Mouse (Mus musculus): ENCODE data around the gene Cecr2. TPM values are rescaled to one million over a fixed set of nuclear protein-coding genes. Genes with fewer than 3 reads are reported as not detected.

The Cecr2 gene
- total and polyA plus RNA-seq, 3 experiments = 2.5 to 24.9 (median 6.2) TPM

DNA sequence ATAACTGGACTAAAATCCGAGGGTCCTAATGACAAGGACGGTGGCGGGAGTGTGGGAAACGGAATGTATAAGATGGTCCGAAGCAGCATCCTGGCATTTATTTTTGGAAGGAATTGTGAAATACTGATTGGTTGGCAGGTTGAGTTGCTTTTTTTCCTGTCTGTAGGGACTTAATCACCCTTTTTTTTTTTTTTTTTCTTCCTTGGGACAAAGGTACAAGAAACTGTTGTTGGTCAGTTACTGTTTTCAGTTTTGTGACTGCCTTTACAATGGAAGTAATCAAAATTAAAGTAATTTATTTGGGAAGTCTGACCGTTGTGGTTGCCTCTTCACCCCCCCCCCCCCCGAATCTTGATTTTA lies 1.2 kb downstream of the Cecr2 start:
- Histone ChIP-seq H3K4me1 (ENCODE audit: insufficient read depth, low read depth, low read length) (peaks cover 13% of the 10 kb centered on the region), H3K36me3 (replicated peaks) (no peaks in the 10 kb centered on the region), H3K27me3 (ENCODE audit: insufficient read depth, low read length) (peaks cover 36% of the 10 kb centered on the region), H3K4me3 (ENCODE audit: low read depth, low read length) (peak overlapping the region; percentile 75), H3K9me3 (replicated peaks) (peaks cover 10% of the 10 kb centered on the region)
- DNase-seq (ENCODE audit: low spot score) (no peak), ATAC-seq (ENCODE audit: extremely low read depth, insufficient number of reproducible peaks, low FRiP score, poor library complexity, severe bottlenecking) (no peak)
- TF ChIP-seq TAL1 (conservative IDR thresholded peaks at IDR 0.05; ENCODE audit: low read depth, low read length) (no peak), POLR2AphosphoS5 (IDR thresholded peaks at IDR 0.05; ENCODE audit: insufficient replicate concordance, low read depth, low read length) (no peak), GATA1 (IDR thresholded peaks at IDR 0.05; ENCODE audit: borderline replicate concordance, low read length) (no peak), CTCF (IDR thresholded peaks at IDR 0.05; ENCODE audit: low read depth, low read length) (no peak), GATA2 (IDR thresholded peaks at IDR 0.05; ENCODE audit: borderline replicate concordance, low read depth, low read length) (no peak)

DNA sequence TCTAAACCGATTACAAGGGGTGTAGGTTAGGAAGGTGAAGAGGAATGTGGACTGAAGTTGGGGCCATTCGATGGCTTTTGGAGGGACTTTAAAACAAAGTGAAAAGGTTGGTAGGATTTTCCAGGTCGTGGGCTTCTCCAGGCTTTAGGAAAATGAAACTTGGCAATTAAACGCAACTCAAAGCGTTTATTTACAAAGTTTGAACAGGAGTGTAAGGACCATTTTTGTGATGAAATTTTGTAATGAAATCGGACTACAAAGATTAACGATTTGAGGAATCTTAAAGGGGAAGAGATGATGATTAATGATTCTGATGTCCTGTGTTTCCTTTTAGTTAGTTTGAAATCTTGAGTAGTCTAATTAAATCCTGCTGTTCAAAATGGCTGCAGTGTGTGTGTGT lies 1.7 kb downstream of the Cecr2 start:
- no peak for TF ChIP-seq POLR2AphosphoS5 (IDR thresholded peaks at IDR 0.05; ENCODE audit: insufficient replicate concordance, low read depth, low read length)
- TF ChIP-seq TAL1 (conservative IDR thresholded peaks at IDR 0.05; ENCODE audit: low read depth, low read length) = no peak
- TF ChIP-seq CTCF (IDR thresholded peaks at IDR 0.05; ENCODE audit: low read depth, low read length) = no peak
- no peak for TF ChIP-seq GATA1 (IDR thresholded peaks at IDR 0.05; ENCODE audit: borderline replicate concordance, low read length)
- no peak for TF ChIP-seq GATA2 (IDR thresholded peaks at IDR 0.05; ENCODE audit: borderline replicate concordance, low read depth, low read length)
- H3K4me1 ChIP-seq (ENCODE audit: insufficient read depth, low read depth, low read length) = peaks cover 13% of the 10 kb centered on the region

DNA sequence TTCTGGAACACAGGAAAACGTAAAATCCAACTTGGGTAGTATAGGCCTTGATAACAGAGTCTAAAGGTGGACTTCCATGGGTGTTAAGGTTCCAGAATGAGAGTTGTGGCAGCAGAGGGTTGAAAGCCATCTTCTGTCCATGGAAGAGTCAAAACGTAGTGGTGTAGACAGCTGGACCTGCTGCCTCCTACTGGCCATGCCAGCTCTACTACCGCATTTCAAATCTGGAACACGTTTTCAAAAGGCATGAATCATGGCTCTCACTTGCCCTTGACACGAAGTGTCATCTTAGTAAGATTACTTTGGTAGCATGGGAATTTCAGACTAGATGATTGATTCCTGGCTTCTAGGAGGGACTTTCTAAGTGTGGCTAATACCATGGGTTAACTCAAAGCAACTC lies 8.0 kb downstream of the Cecr2 start:
- DNase-seq (ENCODE audit: low spot score) (no peak), ATAC-seq (ENCODE audit: extremely low read depth, insufficient number of reproducible peaks, low FRiP score, poor library complexity, severe bottlenecking) (no peak)
- no peaks in the 10 kb centered on the region for H3K9me3 ChIP-seq (replicated peaks)
- H3K36me3 ChIP-seq (replicated peaks) = no peaks in the 10 kb centered on the region
- no peaks in the 10 kb centered on the region; the same call in 1 of the 2 replicates for H3K27me3 ChIP-seq (ENCODE audit: insufficient read depth, low read length)
- no peak overlapping the region for H3K4me3 ChIP-seq (ENCODE audit: low read depth, low read length)
- TF ChIP-seq TAL1 (conservative IDR thresholded peaks at IDR 0.05; ENCODE audit: low read depth, low read length) = no peak
- TF ChIP-seq POLR2AphosphoS5 (IDR thresholded peaks at IDR 0.05; ENCODE audit: insufficient replicate concordance, low read depth, low read length) = no peak
- TF ChIP-seq CTCF (IDR thresholded peaks at IDR 0.05; ENCODE audit: low read depth, low read length) = no peak
- TF ChIP-seq GATA2 (IDR thresholded peaks at IDR 0.05; ENCODE audit: borderline replicate concordance, low read depth, low read length) = no peak
- TF ChIP-seq GATA1 (IDR thresholded peaks at IDR 0.05; ENCODE audit: borderline replicate concordance, low read length) = no peak
- no peaks in the 10 kb centered on the region for H3K4me1 ChIP-seq (ENCODE audit: insufficient read depth, low read depth, low read length)

More for the DNA sequence above, 1.7 kb downstream of the Cecr2 start:
- H3K27me3 ChIP-seq (ENCODE audit: insufficient read depth, low read length) = peaks cover 36% of the 10 kb centered on the region
- H3K36me3 ChIP-seq (replicated peaks) = no peaks in the 10 kb centered on the region
- no peak for DNase-seq (ENCODE audit: low spot score)
- H3K9me3 ChIP-seq (replicated peaks) = peaks cover 10% of the 10 kb centered on the region
- no peak for ATAC-seq (ENCODE audit: extremely low read depth, insufficient number of reproducible peaks, low FRiP score, poor library complexity, severe bottlenecking)
- no peak overlapping the region for H3K4me3 ChIP-seq (ENCODE audit: low read depth, low read length)

DNA sequence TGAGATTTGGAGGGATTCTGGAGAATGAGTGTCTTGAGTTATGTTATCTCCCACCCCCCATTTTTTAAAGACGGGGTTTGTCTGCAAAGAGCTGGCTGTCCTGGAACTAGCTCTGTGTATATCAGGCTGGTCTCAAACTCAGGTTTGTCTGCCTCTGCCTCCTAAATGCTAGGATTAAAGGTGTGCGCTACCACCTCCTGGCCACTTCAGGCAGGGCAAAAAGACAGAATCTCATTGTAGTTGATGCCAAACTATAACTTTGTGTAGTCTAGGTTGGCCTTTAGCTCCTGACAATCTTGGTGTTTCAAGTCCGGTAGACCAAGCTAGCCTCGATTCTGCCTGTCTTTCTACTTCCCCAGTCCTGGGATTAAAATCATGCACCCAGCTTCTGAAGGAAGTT lies 8.7 kb downstream of the Cecr2 start:
- Histone ChIP-seq H3K27me3 (ENCODE audit: insufficient read depth, low read length) (no peaks in the 10 kb centered on the region), H3K36me3 (replicated peaks) (no peaks in the 10 kb centered on the region), H3K9me3 (replicated peaks) (no peaks in the 10 kb centered on the region), H3K4me1 (ENCODE audit: insufficient read depth, low read depth, low read length) (no peaks in the 10 kb centered on the region), H3K4me3 (ENCODE audit: low read depth, low read length) (no peak overlapping the region)
- ATAC-seq (ENCODE audit: extremely low read depth, insufficient number of reproducible peaks, low FRiP score, poor library complexity, severe bottlenecking) (no peak), DNase-seq (ENCODE audit: low spot score) (no peak)
- TF ChIP-seq TAL1 (conservative IDR thresholded peaks at IDR 0.05; ENCODE audit: low read depth, low read length) = no peak
- TF ChIP-seq POLR2AphosphoS5 (IDR thresholded peaks at IDR 0.05; ENCODE audit: insufficient replicate concordance, low read depth, low read length) = no peak
- TF ChIP-seq GATA2 (IDR thresholded peaks at IDR 0.05; ENCODE audit: borderline replicate concordance, low read depth, low read length) = no peak
- no peak for TF ChIP-seq GATA1 (IDR thresholded peaks at IDR 0.05; ENCODE audit: borderline replicate concordance, low read length)
- no peak for TF ChIP-seq CTCF (IDR thresholded peaks at IDR 0.05; ENCODE audit: low read depth, low read length)

DNA sequence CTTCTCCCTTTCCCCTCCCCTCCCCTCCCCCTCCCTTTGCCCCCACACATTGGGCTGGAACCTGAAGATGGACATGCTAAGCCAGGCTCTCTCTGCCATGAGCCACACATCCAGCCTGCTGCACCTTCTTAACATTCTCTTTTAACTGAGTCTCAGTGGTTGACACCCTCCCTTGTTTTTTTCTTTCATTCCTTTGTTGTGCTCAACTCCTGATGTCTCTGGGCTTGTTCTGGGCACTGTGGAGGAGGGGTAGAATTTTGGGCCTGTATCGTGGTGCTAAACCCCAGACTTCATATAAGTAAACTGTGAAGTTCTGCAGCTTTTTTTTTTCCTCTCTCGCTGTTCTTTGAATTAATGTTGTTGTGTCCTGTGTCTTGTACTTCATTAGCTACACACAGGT lies 9.8 kb downstream of the Cecr2 start:
- Histone ChIP-seq H3K4me1 (ENCODE audit: insufficient read depth, low read depth, low read length) (no peaks in the 10 kb centered on the region), H3K36me3 (replicated peaks) (no peaks in the 10 kb centered on the region), H3K9me3 (replicated peaks) (no peaks in the 10 kb centered on the region), H3K4me3 (ENCODE audit: low read depth, low read length) (no peak overlapping the region), H3K27me3 (ENCODE audit: insufficient read depth, low read length) (no peaks in the 10 kb centered on the region)
- no peak for TF ChIP-seq GATA1 (IDR thresholded peaks at IDR 0.05; ENCODE audit: borderline replicate concordance, low read length)
- TF ChIP-seq GATA2 (IDR thresholded peaks at IDR 0.05; ENCODE audit: borderline replicate concordance, low read depth, low read length) = no peak
- no peak for TF ChIP-seq CTCF (IDR thresholded peaks at IDR 0.05; ENCODE audit: low read depth, low read length)
- TF ChIP-seq POLR2AphosphoS5 (IDR thresholded peaks at IDR 0.05; ENCODE audit: insufficient replicate concordance, low read depth, low read length) = no peak
- no peak for TF ChIP-seq TAL1 (conservative IDR thresholded peaks at IDR 0.05; ENCODE audit: low read depth, low read length)
- no peak for DNase-seq (ENCODE audit: low spot score)
- ATAC-seq (ENCODE audit: extremely low read depth, insufficient number of reproducible peaks, low FRiP score, poor library complexity, severe bottlenecking) = no peak

DNA sequence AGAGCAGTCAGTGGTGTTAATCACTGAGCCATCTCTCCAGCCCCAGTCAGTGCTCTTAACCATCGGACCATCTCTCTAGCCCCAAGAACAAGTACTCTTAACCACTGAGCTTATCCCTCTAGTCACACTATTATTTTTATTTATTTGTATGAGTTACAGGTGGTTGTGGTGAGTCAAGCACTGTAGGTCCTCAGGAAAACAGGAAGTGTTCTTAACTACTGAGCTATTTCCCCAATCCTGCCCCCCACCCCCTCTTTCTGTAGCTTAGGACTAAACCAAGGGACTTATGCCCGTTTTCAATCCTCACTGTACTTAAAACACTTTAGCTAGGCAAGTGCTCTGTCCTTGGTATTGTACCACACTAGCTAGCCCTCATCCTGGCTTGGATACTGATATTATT lies 17.2 kb downstream of the Cecr2 start:
- no peak overlapping the region for H3K4me3 ChIP-seq (ENCODE audit: low read depth, low read length)
- no peaks in the 10 kb centered on the region for H3K9me3 ChIP-seq (replicated peaks)
- no peaks in the 10 kb centered on the region for H3K36me3 ChIP-seq (replicated peaks)
- DNase-seq (ENCODE audit: low spot score) (peak; percentile 5), ATAC-seq (ENCODE audit: extremely low read depth, insufficient number of reproducible peaks, low FRiP score, poor library complexity, severe bottlenecking) (no peak)
- TF ChIP-seq POLR2AphosphoS5 (IDR thresholded peaks at IDR 0.05; ENCODE audit: insufficient replicate concordance, low read depth, low read length) = no peak
- no peaks in the 10 kb centered on the region for H3K27me3 ChIP-seq (ENCODE audit: insufficient read depth, low read length)
- H3K4me1 ChIP-seq (ENCODE audit: insufficient read depth, low read depth, low read length) = peaks cover 8% of the 10 kb centered on the region

DNA sequence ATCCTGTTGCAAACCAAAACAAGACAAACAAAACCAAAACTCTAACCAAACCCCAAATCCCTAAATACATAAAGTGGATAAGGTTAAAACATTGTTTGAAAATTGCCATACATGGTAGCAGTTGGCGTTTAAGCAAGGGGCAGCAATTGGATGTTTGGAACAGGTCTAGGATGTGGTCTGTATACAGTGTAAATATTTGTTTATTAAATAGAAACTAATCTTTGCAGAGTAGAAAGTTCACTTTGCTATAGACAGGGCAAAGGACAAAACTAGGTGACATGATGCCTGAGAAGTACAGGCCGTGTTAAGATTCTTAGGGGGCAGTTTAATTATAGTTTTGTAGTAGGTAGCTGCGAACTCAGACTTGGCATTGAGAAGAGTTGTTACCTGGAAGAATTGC lies 18.6 kb downstream of the Cecr2 start:
- H3K27me3 ChIP-seq (ENCODE audit: insufficient read depth, low read length) = no peaks in the 10 kb centered on the region
- no peaks in the 10 kb centered on the region for H3K36me3 ChIP-seq (replicated peaks)
- no peak overlapping the region for H3K4me3 ChIP-seq (ENCODE audit: low read depth, low read length)
- TF ChIP-seq POLR2AphosphoS5 (IDR thresholded peaks at IDR 0.05; ENCODE audit: insufficient replicate concordance, low read depth, low read length) (no peak), TAL1 (conservative IDR thresholded peaks at IDR 0.05; ENCODE audit: low read depth, low read length) (no peak), CTCF (IDR thresholded peaks at IDR 0.05; ENCODE audit: low read depth, low read length) (no peak)
- ATAC-seq (ENCODE audit: extremely low read depth, insufficient number of reproducible peaks, low FRiP score, poor library complexity, severe bottlenecking) = no peak
- H3K9me3 ChIP-seq (replicated peaks) = no peaks in the 10 kb centered on the region
- H3K4me1 ChIP-seq (ENCODE audit: insufficient read depth, low read depth, low read length) = peaks cover 8% of the 10 kb centered on the region
- no peak for DNase-seq (ENCODE audit: low spot score)
